24 mouse cellular contexts compared by ENCODE assay signal in genomic region chr1:87204465-87204864, GRCm38 (mm10). TPM values are rescaled to one million over a fixed set of nuclear protein-coding genes. Genes with fewer than 3 reads are reported as not detected.
"Had no signal": no experiment of that assay in that cellular context is flagged by ENCODE, and none has a peak within 500 bp of the region (broad histone marks: within the 10 kb centered on the region; RNA-seq: fewer than 3 reads in every experiment).

Gene Chrng (plus strand): TSS chr1:87204657.

- ATAC-seq: liver, postnatal 0 days; midbrain, embryonic 15.5 days had no signal

- H3K36me3 ChIP-seq: midbrain, embryonic 12.5 days; midbrain, embryonic 15.5 days; neural tube, embryonic 13.5 days had no signal

- DNase-seq: kidney, adult 9 months; kidney, postnatal 14 days; kidney, postnatal 4 days; left cerebral cortex, postnatal 4 days; liver, postnatal 0 days; thymus, adult 18-20 months; thymus, postnatal 36 days had no signal

- H3K4me3 ChIP-seq: midbrain, embryonic 12.5 days; midbrain, embryonic 15.5 days; neural tube, embryonic 13.5 days had no signal

- H3K9me3 ChIP-seq: midbrain, embryonic 12.5 days; midbrain, embryonic 15.5 days; neural tube, embryonic 13.5 days had no signal

- H3K27ac ChIP-seq: liver, embryonic 14.5 days; macrophage; midbrain, embryonic 12.5 days; midbrain, embryonic 15.5 days; neural tube, embryonic 13.5 days had no signal

- H3K4me2 ChIP-seq: liver, embryonic 11.5 days; lung, embryonic 14.5 days; midbrain, embryonic 12.5 days; midbrain, embryonic 15.5 days; neural tube, embryonic 13.5 days had no signal

- H3K4me1 ChIP-seq: midbrain, embryonic 12.5 days; midbrain, embryonic 15.5 days; neural tube, embryonic 13.5 days had no signal

- H3K9ac ChIP-seq: liver, embryonic 14.5 days; liver, postnatal 0 days; lung, embryonic 14.5 days; midbrain, embryonic 12.5 days; midbrain, embryonic 15.5 days; neural tube, embryonic 13.5 days had no signal

RNA-seq across cellular contexts. Expression of gene Chrng, which starts in this region (rescaled TPM):
- total RNA-seq: layer of hippocampus, adult 18-20 months; layer of hippocampus, postnatal 14 days; left cerebral cortex, adult 8-10 months; left cerebral cortex, postnatal 14 days; left cerebral cortex, postnatal 4 days; megakaryocyte, adult 5-6 weeks; neutrophil, adult 5-6 weeks had no signal
- polyA plus RNA-seq: liver, embryonic 14.5 days; liver, postnatal 0 days; lung, embryonic 14.5 days; midbrain, embryonic 12.5 days; midbrain, embryonic 15.5 days; small intestine, adult 2 months; spleen, adult 2 months; testis, adult 2 months; urinary bladder, adult 2 months had no signal
